Mouse (Mus musculus) CH12.LX (cell line): Measurements from ENCODE around the gene Th.

ENCODE experiments used
- CTCF ChIP-seq, 2 experiments: IDR thresholded peaks in 1 of 2; conservative IDR thresholded peaks in 1 of 2; 2 replicates each; pipeline ENCODE4 v1.5.1; 2011 to 2012; ENCODE audit warnings: low read depth in 2 of 2, low read length in 2 of 2, improper control_type of control experiment in 1 of 2, inconsistent platforms in 1 of 2, mild to moderate bottlenecking in 1 of 2, moderate library complexity in 1 of 2
- EP300 ChIP-seq: IDR thresholded peaks from 2 replicates; pipeline ENCODE4 v1.6.1; 2011; ENCODE audit warnings: low read length, improper control_type of control experiment
- SMC3 ChIP-seq: IDR thresholded peaks from 2 replicates; pipeline ENCODE4 v1.6.1; 2011; ENCODE audit warnings: low read depth, low read length, improper control_type of control experiment

DNA sequence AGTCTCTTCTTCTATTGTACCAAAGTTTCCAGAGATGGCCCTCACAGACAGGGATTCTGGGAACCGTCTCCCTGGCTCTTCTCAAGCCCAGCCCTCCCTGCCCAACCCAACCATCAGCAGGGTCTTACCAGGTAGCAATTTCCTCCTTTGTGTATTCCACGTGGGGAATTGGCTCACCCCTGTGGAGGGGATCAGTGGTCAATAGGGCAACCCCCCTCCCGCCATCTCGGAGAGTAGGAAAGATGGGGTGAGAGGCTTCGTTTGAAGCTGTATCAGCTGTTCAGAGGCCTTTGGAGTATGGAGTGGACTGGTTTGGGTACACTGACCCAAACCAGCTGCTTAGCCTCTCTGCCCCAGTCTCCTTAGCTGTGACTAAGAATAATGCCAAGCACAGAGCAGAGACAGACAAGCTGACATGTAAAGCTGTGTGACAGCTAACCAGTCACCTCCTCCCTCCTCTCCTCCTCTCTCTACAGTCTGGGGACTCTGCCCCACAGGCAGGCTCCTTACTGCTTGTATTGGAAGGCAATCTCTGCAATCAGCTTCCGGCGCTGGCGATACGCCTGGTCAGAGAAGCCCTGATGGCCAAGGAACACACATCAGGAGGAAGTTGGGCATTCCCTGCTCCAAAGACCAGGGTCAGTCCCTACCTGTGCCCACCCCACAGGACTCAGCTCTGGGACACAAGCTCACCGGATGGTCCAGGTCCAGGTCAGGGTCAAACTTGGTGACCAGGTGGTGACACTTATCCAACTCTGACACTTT is 34.8 kb downstream of the Th start:
- TF ChIP-seq SMC3 (no peak), EP300 (no peak), CTCF (conservative IDR thresholded peaks at IDR 0.05 in 1 of 2, IDR thresholded peaks at IDR 0.05 in 1 of 2; ENCODE audit: low read depth in 2 of 2, low read length in 2 of 2) (no peak)
